Mouse (Mus musculus) midbrain, embryonic 12.5 days (tissue): ENCODE data around the gene Ilf3. TPM values are rescaled to one million over a fixed set of nuclear protein-coding genes. Genes with fewer than 3 reads are reported as not detected.

Experiments
- ATAC-seq: fragments of 200-750 bp; cut with Nextera tagmentation; 2 replicates; pipeline ENCODE4 v1.8.0; 2017; ENCODE audit warnings: low read depth, moderate TSS enrichment, moderate library complexity; ENCODE audit not compliant: low FRiP score
- H3K27ac ChIP-seq: fragments of 300-500 bp; sonication (generic); replicated peaks from 2 replicates; pipeline ENCODE4 v1.5.1; 2016; ENCODE audit warnings: mild to moderate bottlenecking
- H3K27me3 ChIP-seq: fragments of 300-500 bp; sonication (generic); 2 replicates; pipeline ENCODE4 v1.6.1; 2016; ENCODE audit warnings: mild to moderate bottlenecking
- H3K36me3 ChIP-seq: fragments of 300-500 bp; sonication (generic); 2 replicates; pipeline ENCODE4 v1.6.1; 2016
- H3K4me1 ChIP-seq: fragments of 300-500 bp; sonication (generic); 2 replicates; pipeline ENCODE4 v1.6.1; 2016
- H3K4me2 ChIP-seq: fragments of 300-500 bp; sonication (generic); replicated peaks from 2 replicates; pipeline ENCODE4 v1.6.1; 2016; ENCODE audit warnings: mild to moderate bottlenecking, moderate library complexity
- H3K4me3 ChIP-seq: fragments of 300-500 bp; sonication (generic); 2 replicates; pipeline ENCODE4 v1.5.1; 2016; ENCODE audit warnings: mild to moderate bottlenecking
- H3K9ac ChIP-seq: fragments of 300-500 bp; sonication (generic); replicated peaks from 2 replicates; pipeline ENCODE4 v1.6.1; 2016; ENCODE audit warnings: mild to moderate bottlenecking, moderate library complexity
- H3K9me3 ChIP-seq: fragments of 300-500 bp; sonication (generic); 2 replicates; pipeline ENCODE4 v1.6.1; 2016; ENCODE audit warnings: mild to moderate bottlenecking
- WGBS: fragments of 180-500 bp; shearing (Covaris S2); methylation state at CpG from one replicate; pipeline ENCODE4 v1.1.7; 2016; 5-methylcytosine and 5-hydroxymethylcytosine counted together
- polyA plus RNA-seq: library from polyadenylated mRNA; unstranded; fragments of >200 nt; fragmentation: Nextera tagmentation; extraction: Ambion mirVana; gene quantifications from 2 replicates; pipeline ENCODE4 v1.2.1, GENCODE M21; 2016

Gene Ilf3
- polyA plus RNA-seq, 1 experiment from 2014 or later = 314 TPM

DNA sequence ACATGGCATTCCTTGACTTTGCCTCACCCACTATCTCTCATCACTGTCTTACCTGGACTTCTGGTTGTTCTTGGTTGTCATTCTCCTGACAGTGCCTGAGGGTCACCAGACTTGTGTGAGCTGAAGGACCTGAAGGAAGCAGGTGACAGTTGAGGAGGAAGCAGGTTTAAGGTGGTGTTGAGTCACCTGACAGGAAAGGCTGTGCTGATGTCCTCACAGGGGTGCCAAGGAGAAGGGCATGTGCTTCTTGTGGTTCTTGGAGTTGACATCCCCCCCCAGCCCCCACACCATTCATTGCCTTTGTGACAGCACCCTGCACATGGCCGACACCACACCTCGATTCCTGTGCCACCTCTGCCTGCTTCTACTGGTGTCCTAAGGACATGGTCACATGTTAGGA lies 80.1 kb downstream of the Ilf3 start:
- no peak overlapping the region for H3K4me2 ChIP-seq
- H3K4me1 ChIP-seq = no peaks in the 10 kb centered on the region
- 97% methylated on average over 2 of the region's 2 CpGs for WGBS
- H3K36me3 ChIP-seq = 0 out of 2 replicates have a peak, but pooled peaks cover 6% of the 10 kb centered on the region
- no peak overlapping the region for H3K9ac ChIP-seq
- no peak overlapping the region for H3K27ac ChIP-seq
- no peaks in the 10 kb centered on the region for H3K27me3 ChIP-seq
- no peaks in the 10 kb centered on the region for H3K9me3 ChIP-seq
- ATAC-seq = no peak
- H3K4me3 ChIP-seq = no peak overlapping the region

DNA sequence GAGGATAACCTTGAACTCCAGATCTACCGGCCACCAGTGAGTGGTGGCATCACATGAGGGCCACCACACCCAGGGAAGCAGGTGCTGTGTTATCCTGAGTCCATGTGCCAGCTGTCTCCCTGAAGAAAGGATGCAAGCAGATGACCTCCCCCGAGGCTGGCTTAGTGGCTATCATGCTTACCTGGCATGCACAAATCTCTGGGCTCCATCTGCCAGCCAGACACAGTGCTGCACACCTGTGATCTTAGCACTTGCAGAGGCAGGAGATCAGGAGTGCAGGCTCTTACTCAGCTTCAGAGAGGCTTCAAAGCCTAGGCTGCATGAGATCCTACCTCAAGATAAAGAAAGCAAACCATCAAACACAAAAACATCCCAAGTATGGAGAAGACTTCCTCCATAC lies 82.0 kb downstream of the Ilf3 start:
- Histone ChIP-seq H3K4me2 (no peak overlapping the region), H3K9ac (no peak overlapping the region), H3K27ac (no peak overlapping the region), H3K4me3 (no peak overlapping the region), H3K27me3 (no peaks in the 10 kb centered on the region), H3K9me3 (no peaks in the 10 kb centered on the region), H3K36me3 (0 out of 2 replicates have a peak, but pooled peaks cover 6% of the 10 kb centered on the region), H3K4me1 (no peaks in the 10 kb centered on the region)
- WGBS = 91% methylated on average over 2 of the region's 2 CpGs
- no peak for ATAC-seq

DNA sequence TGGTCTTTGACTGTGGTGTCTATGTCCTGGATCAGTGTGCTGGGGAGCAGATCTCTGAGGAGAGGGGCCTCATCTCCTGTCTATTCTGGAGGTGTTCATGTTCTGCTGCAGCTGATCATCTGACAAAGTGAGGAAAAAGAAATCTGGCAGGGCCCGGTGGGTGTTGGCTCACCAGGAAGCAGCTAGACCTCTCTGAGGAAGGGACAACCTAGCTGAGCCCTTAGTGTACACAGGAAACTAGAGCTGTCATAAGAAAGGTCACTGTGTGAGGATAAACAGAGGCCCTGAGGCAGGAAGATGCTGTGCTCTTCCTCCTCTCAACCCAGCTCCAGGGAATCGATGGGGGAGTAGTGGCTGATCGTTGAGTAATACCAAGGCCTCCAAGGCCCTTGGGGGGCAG lies 82.6 kb downstream of the Ilf3 start:
- 86% methylated on average over 3 of the region's 3 CpGs for WGBS
- ATAC-seq = no peak
- H3K4me1 ChIP-seq = no peaks in the 10 kb centered on the region

DNA sequence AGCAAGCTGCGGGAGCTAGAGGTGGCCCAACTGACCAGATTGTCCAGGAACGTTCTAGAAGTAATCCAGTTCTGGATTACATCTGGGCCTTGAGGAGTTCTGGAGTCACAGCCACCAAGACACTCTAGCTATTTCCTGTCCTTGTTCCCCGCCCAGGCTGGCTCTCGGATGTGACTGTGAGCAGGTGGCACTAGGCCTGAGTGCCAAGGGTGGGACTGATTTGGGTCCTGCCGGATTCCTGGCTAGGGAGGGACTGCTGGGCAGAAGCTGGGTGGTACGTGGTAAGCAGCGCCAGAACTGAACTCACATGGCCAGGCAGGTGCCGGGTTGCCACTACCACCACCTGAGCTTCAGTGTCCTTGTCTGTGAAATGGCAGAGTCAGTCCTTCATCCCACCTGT lies 83.7 kb downstream of the Ilf3 start:
- Histone ChIP-seq H3K9me3 (no peaks in the 10 kb centered on the region), H3K4me3 (no peak overlapping the region), H3K27me3 (no peaks in the 10 kb centered on the region), H3K36me3 (0 out of 2 replicates have a peak, but pooled peaks cover 6% of the 10 kb centered on the region), H3K27ac (no peak overlapping the region), H3K9ac (no peak overlapping the region), H3K4me1 (no peaks in the 10 kb centered on the region), H3K4me2 (no peak overlapping the region)
- ATAC-seq = no peak
- 92% methylated on average over 8 of the region's 8 CpGs for WGBS

More for the DNA sequence above, 82.6 kb downstream of the Ilf3 start:
- Histone ChIP-seq H3K4me2 (no peak overlapping the region), H3K9me3 (no peaks in the 10 kb centered on the region), H3K4me3 (no peak overlapping the region), H3K36me3 (0 out of 2 replicates have a peak, but pooled peaks cover 6% of the 10 kb centered on the region), H3K27ac (no peak overlapping the region), H3K27me3 (no peaks in the 10 kb centered on the region), H3K9ac (no peak overlapping the region)

DNA sequence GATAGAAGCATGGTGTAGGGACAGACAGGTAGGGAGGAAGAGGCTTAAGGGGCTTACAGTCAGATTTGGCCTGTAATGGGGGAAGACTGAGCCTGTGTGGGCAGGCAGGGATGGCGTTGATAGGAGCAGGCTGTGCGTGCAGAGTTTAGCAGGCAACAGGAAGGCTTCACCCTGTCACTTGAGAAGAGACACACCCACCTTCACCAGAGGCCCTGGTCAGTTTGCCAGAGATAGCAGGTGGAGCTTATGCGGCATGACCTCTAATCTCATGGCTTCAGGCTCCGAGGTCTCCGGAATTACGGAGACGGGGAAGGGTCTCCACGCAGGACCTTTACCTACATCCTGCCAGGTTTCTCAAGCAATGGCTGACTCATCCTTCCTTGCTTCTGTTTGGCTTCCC lies 84.2 kb downstream of the Ilf3 start:
- no peak overlapping the region for H3K4me2 ChIP-seq
- ATAC-seq = no peak
- WGBS = 86% methylated on average over 8 of the region's 8 CpGs
- no peak overlapping the region for H3K9ac ChIP-seq
- H3K27me3 ChIP-seq = no peaks in the 10 kb centered on the region
- H3K4me3 ChIP-seq = no peak overlapping the region
- no peak overlapping the region for H3K27ac ChIP-seq
- H3K9me3 ChIP-seq = no peaks in the 10 kb centered on the region
- H3K4me1 ChIP-seq = no peaks in the 10 kb centered on the region
- H3K36me3 ChIP-seq = 0 out of 2 replicates have a peak, but pooled peaks cover 6% of the 10 kb centered on the region

DNA sequence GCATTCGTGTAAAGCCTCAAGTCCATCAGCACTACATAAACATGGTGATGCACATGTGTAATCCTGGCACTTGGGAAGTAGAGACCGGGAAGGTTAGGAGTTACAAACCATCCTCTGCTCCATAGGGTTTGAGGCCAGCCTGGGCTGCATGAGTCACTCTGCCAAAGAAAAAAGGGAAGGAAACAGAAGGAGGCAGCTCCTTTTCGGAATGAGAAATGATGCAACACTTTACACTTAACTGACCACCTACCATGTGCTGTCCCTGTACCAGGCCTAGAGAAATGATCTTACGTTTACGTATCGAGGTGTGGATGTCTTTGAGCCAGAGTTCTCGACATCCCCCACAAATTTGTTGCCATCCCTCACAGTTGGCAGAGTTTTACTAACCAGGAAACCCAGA lies 85.3 kb downstream of the Ilf3 start:
- Histone ChIP-seq H3K9ac (no peak overlapping the region), H3K27ac (no peak overlapping the region), H3K4me2 (no peak overlapping the region), H3K36me3 (0 out of 2 replicates have a peak, but pooled peaks cover 9% of the 10 kb centered on the region), H3K4me3 (no peak overlapping the region), H3K27me3 (no peaks in the 10 kb centered on the region), H3K9me3 (no peaks in the 10 kb centered on the region), H3K4me1 (no peaks in the 10 kb centered on the region)
- no peak for ATAC-seq
- WGBS = 90% methylated on average over 7 of the region's 7 CpGs

DNA sequence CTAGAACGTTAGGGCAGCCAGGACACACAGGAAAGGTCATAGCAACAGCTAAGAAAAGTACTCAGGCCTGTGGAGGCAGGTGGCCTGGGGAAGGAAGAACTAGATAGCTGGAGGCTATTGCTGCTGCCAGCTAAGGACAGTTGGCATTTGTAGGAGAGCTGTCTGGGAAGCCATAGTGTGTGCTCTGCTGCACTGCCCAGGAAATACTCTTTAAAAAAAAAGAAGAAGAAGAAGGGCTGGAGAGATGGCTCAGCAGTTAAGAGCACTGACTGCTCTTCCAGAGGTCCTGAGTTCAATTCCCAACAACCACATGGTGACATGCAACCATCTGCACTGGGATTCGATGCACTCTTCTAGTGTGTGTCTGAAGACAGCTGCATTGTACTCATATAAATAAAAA lies 85.8 kb downstream of the Ilf3 start:
- no peak overlapping the region for H3K27ac ChIP-seq
- 91% methylated on average over 2 of the region's 2 CpGs for WGBS
- no peak for ATAC-seq
- no peaks in the 10 kb centered on the region for H3K9me3 ChIP-seq
- no peak overlapping the region for H3K4me2 ChIP-seq
- no peaks in the 10 kb centered on the region for H3K27me3 ChIP-seq
- H3K9ac ChIP-seq = no peak overlapping the region
- no peaks in the 10 kb centered on the region for H3K4me1 ChIP-seq
- 0 out of 2 replicates have a peak, but pooled peaks cover 9% of the 10 kb centered on the region for H3K36me3 ChIP-seq
- no peak overlapping the region for H3K4me3 ChIP-seq

DNA sequence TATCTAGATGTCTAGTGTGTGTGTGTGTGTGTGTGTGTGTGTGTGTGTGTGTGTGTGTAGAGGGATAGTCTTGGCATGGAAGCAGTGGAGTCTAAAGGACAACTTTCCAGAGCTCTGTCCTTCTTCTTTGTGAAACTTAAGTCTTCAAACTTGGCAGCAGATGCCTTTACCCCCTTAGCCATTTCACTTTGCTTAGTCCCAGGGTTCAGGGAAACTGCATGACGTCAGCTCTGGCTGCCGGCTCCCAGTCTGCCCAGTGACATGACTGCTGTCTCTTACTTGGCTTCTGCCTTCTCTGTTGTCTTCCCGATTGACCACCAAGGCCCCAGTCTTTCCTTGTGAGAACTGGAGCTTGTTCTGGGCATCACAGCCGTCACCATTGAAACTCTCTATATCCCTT lies 86.9 kb downstream of the Ilf3 start:
- WGBS = 85% methylated on average over 4 of the region's 4 CpGs
- Histone ChIP-seq H3K9me3 (no peaks in the 10 kb centered on the region), H3K4me1 (no peaks in the 10 kb centered on the region), H3K9ac (no peak overlapping the region), H3K27ac (no peak overlapping the region), H3K4me2 (no peak overlapping the region), H3K27me3 (no peaks in the 10 kb centered on the region), H3K36me3 (peaks cover 14% of the 10 kb centered on the region), H3K4me3 (no peak overlapping the region)
- no peak for ATAC-seq

Other genes starting within 250 kb of the Ilf3 start
- gene Tyk2, start 236.6 kb upstream of the Ilf3 start, polyA plus RNA-seq = 12.8 and 14.1 TPM in 2 replicates
- 278 and 283 TPM in 2 replicates for gene Cdc37, start 217.9 kb upstream of the Ilf3 start, polyA plus RNA-seq
- gene Pde4a, start 202.2 kb upstream of the Ilf3 start, polyA plus RNA-seq = 11.3 and 11.5 TPM in 2 replicates
- gene Keap1, start 128.5 kb upstream of the Ilf3 start, polyA plus RNA-seq = 52.3 and 52.6 TPM in 2 replicates
- 0.38 and 0.50 TPM in 2 replicates for gene S1pr5, start 119.4 kb upstream of the Ilf3 start, polyA plus RNA-seq
- gene Atg4d, start 102.6 kb upstream of the Ilf3 start, polyA plus RNA-seq = 50.3 and 52.3 TPM in 2 replicates
- 18.4 and 21.1 TPM in 2 replicates for gene Kri1, start 79.9 kb upstream of the Ilf3 start, polyA plus RNA-seq
- gene Cdkn2d, start 76.5 kb upstream of the Ilf3 start, polyA plus RNA-seq = 63.6 and 72.1 TPM in 2 replicates
- gene Ap1m2, start 55.5 kb upstream of the Ilf3 start, polyA plus RNA-seq = 0.39 and 0.78 TPM in 2 replicates
- 71.3 and 74.1 TPM in 2 replicates for gene Slc44a2, start 47.2 kb upstream of the Ilf3 start, polyA plus RNA-seq
- 45.3 and 50.7 TPM in 2 replicates for gene Qtrt1, start 44.0 kb downstream of the Ilf3 start, polyA plus RNA-seq
- 76.6 and 76.7 TPM in 2 replicates for gene Dnm2, start 57.0 kb downstream of the Ilf3 start, polyA plus RNA-seq
- gene Tmed1, start 142.4 kb downstream of the Ilf3 start, polyA plus RNA-seq = 67.6 and 76.5 TPM in 2 replicates
- 5.9 and 7.0 TPM in 2 replicates for gene AB124611, start 158.3 kb downstream of the Ilf3 start, polyA plus RNA-seq
- 65.6 and 69.3 TPM in 2 replicates for gene Carm1, start 179.0 kb downstream of the Ilf3 start, polyA plus RNA-seq
- 57.6 and 60.9 TPM in 2 replicates for gene Timm29, start 224.9 kb downstream of the Ilf3 start, polyA plus RNA-seq
- 20.8 and 21.2 TPM in 2 replicates for gene Yipf2, start 225.0 kb downstream of the Ilf3 start, polyA plus RNA-seq
- gene Smarca4, start 248.3 kb downstream of the Ilf3 start, polyA plus RNA-seq = 178 and 189 TPM in 2 replicates